Mouse (Mus musculus): ENCODE data around the gene Ccno.

DNA sequence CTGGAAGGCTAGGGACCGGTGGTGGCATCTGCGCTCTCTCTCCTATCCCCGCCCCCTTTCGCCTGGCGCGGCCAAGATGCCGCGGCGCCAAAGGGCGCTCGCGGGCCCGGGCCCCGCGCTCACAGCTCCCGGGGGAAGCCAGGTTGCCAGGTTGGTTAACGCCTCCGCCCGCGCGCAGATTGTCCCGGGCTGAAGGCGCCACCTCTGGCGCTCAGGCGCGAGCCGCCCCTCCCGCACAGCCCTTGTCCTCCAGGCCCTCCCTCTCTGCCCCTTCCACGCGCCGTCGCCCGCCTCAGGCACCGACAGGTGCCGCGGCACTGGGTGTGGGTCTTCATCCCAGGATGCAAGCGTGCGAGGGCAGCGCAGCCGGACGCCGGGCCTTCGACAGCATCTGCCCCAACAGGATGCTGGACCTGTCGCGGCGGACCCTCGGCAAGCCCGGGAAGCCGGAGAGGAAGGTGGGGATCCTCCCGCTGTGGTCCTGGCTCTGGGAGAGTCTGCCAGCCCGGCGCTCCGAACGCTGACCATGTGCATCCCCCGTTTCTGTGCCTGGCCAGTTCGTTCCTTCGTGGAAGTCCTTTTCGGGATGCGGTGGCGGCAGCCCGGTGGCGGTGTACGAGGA lies 6.0 kb downstream of the Ccno start, which contains the start of gene Mcidas:
- TF ChIP-seq FLI1 (IDR thresholded peaks at IDR 0.05; ENCODE audit: low read length) (no peak), GATA1 (IDR thresholded peaks at IDR 0.05; ENCODE audit: borderline replicate concordance, low read length) (no peak)
